Mouse (Mus musculus) retina, postnatal 1 day (tissue): Measurements from ENCODE around the gene Prdx3.

Source experiments
- DNase-seq: peaks from one replicate; pipeline ENCODE4 v3.0.0-alpha.2; 2012

Gene Prdx3

GRCm38 (mm10) chr19:60860868-60861700 lies 13.3 kb downstream of the Prdx3 start, which contains the start of gene Sfxn4:
Gene Sfxn4, minus strand, starts transcription at chr19:60861479.
- DNase-seq = peak; percentile 95

GRCm38 (mm10) chr19:60845731-60846130 lies 28.6 kb downstream of the Prdx3 start:
- DNase-seq = no peak

GRCm38 (mm10) chr19:60843324-60843723 lies 31.0 kb downstream of the Prdx3 start:
- DNase-seq = no peak

GRCm38 (mm10) chr19:60837747-60838146 lies 36.6 kb downstream of the Prdx3 start:
- peak; percentile 81 for DNase-seq

- DNase-seq = no peak
Measured at GRCm38 (mm10) chr19:60818677-60819076, 55.7 kb downstream of the Prdx3 start.
